Mouse (Mus musculus): Measurements from ENCODE around the gene Kcnd2. TPM values are rescaled to one million over a fixed set of nuclear protein-coding genes. Genes with fewer than 3 reads are reported as not detected.
A peak's percentile ranks its signal among the peaks of the same experiment; 100 is the strongest.

The Kcnd2 gene
- polyA plus RNA-seq, 1 experiment from 2014 or later: 29.5 TPM

DNA sequence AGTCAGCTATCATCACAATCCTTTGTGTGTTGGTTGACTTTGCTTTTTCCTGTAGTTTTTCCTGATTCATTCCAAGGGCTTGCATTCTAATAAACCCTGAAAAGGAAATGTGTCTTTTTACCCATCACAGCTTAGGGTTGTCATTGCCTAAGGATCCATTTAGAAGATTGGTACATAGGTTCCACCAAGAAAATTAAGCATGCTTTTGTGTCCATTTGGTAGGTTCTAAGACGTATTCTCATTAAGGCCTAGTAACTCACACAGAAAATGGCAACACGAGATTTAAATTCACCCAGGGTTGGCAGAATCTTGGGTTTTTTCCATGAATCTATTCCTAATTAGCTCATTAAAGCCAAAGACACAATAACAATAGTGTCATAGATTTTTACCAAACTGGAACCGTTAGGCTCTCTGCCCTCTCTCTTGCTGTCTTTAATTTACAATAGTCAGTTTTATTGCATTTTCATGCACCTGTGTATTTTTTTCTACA is 477.6 kb downstream of the Kcnd2 start:
- no peaks in the 10 kb centered on the region for H3K27me3 ChIP-seq (ENCODE audit: control insufficient read depth, insufficient read depth, low read depth, low read length)
- ATAC-seq: no peak
- no peaks in the 10 kb centered on the region for H3K4me1 ChIP-seq (ENCODE audit: control insufficient read depth, insufficient read depth, low read length)
- no peak overlapping the region for H3K4me2 ChIP-seq (ENCODE audit: low read length)
- no peaks in the 10 kb centered on the region for H3K36me3 ChIP-seq (ENCODE audit: control insufficient read depth, insufficient read depth, low read length)
- H3K4me3 ChIP-seq (ENCODE audit: low read depth, low read length): no peak overlapping the region
- H3K9ac ChIP-seq (ENCODE audit: low read depth, low read length): no peak overlapping the region
- H3K27ac ChIP-seq (ENCODE audit: low read length): no peak overlapping the region
- no peaks in the 10 kb centered on the region for H3K9me3 ChIP-seq (replicated peaks; ENCODE audit: control insufficient read depth, low read length, poor library complexity, severe bottlenecking)
- 81% methylated on average over 3 of the region's 3 CpGs for WGBS

GRCm38 (mm10) chr6:21697641-21698040 is 482.3 kb downstream of the Kcnd2 start:
- Histone ChIP-seq H3K4me1 (ENCODE audit: control insufficient read depth, insufficient read depth, low read length) (no peaks in the 10 kb centered on the region), H3K36me3 (ENCODE audit: control insufficient read depth, insufficient read depth, low read length) (no peaks in the 10 kb centered on the region), H3K27me3 (ENCODE audit: control insufficient read depth, insufficient read depth, low read depth, low read length) (no peaks in the 10 kb centered on the region), H3K4me3 (ENCODE audit: low read depth, low read length) (no peak overlapping the region), H3K4me2 (ENCODE audit: low read length) (no peak overlapping the region), H3K27ac (ENCODE audit: low read length) (no peak overlapping the region), H3K9ac (ENCODE audit: low read depth, low read length) (no peak overlapping the region), H3K9me3 (replicated peaks; ENCODE audit: control insufficient read depth, low read length, poor library complexity, severe bottlenecking) (no peaks in the 10 kb centered on the region)
- no peak for ATAC-seq
- WGBS: 56% methylated on average over 3 of the region's 3 CpGs

DNA sequence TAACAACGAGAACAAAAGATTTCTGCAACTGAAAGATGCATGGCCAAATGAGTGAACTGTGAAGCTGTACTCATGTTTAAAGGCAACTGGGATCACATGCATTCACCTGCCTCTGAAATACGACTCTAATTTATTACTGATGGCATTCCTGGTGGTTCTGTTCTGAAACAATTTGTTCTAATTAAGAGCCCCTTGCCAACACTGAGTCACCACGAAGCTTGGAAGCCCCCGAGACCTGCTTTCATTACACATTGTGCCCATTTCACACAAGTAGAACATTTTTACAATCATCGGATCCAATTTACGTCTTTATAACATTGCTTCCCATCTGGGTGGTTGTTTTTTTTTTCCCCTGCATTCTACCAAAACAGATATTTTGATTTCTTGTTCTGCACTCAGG is 485.8 kb downstream of the Kcnd2 start:
- no peak overlapping the region for H3K4me3 ChIP-seq (ENCODE audit: low read depth, low read length)
- no peaks in the 10 kb centered on the region for H3K36me3 ChIP-seq (ENCODE audit: control insufficient read depth, insufficient read depth, low read length)
- no peak for ATAC-seq
- H3K9me3 ChIP-seq (replicated peaks; ENCODE audit: control insufficient read depth, low read length, poor library complexity, severe bottlenecking): no peaks in the 10 kb centered on the region
- no peak overlapping the region for H3K4me2 ChIP-seq (ENCODE audit: low read length)
- H3K27ac ChIP-seq (ENCODE audit: low read length): no peak overlapping the region
- WGBS: 81% methylated on average over 6 of the region's 6 CpGs
- H3K9ac ChIP-seq (ENCODE audit: low read depth, low read length): no peak overlapping the region
- no peaks in the 10 kb centered on the region for H3K4me1 ChIP-seq (ENCODE audit: control insufficient read depth, insufficient read depth, low read length)
- no peaks in the 10 kb centered on the region for H3K27me3 ChIP-seq (ENCODE audit: control insufficient read depth, insufficient read depth, low read depth, low read length)

DNA sequence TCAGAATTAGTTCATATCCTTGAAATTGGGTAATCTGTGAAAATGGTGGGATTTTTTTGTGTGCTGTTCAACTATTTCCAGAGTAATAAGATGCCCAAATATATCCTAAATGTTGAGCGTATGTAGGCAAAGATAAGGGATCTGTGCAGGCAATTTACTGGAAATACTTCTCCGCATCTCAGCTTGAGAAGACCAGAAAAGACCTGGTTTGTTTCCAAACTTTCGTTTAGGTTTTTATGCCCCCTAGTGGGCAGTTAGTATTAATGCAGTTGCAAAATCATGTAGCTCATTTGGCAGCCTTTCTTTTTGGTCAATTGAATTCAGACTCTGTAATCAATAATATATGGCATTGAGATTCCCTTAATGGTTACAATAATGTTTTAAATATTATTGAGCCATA is 493.9 kb downstream of the Kcnd2 start:
- Histone ChIP-seq H3K36me3 (ENCODE audit: control insufficient read depth, insufficient read depth, low read length) (no peaks in the 10 kb centered on the region), H3K9ac (ENCODE audit: low read depth, low read length) (no peak overlapping the region), H3K9me3 (replicated peaks; ENCODE audit: control insufficient read depth, low read length, poor library complexity, severe bottlenecking) (no peaks in the 10 kb centered on the region), H3K4me2 (ENCODE audit: low read length) (no peak overlapping the region), H3K4me1 (ENCODE audit: control insufficient read depth, insufficient read depth, low read length) (no peaks in the 10 kb centered on the region), H3K4me3 (ENCODE audit: low read depth, low read length) (no peak overlapping the region), H3K27ac (ENCODE audit: low read length) (no peak overlapping the region), H3K27me3 (ENCODE audit: control insufficient read depth, insufficient read depth, low read depth, low read length) (no peaks in the 10 kb centered on the region)
- 0 out of 2 replicates have a peak, but pooled peaks have one; percentile 56 for ATAC-seq
- WGBS: 16% methylated on average over 3 of the region's 3 CpGs

- no peak overlapping the region for H3K4me2 ChIP-seq (ENCODE audit: low read length)
- H3K4me3 ChIP-seq (ENCODE audit: low read depth, low read length): no peak overlapping the region
- H3K9ac ChIP-seq (ENCODE audit: low read depth, low read length): no peak overlapping the region
- H3K36me3 ChIP-seq (ENCODE audit: control insufficient read depth, insufficient read depth, low read length): no peaks in the 10 kb centered on the region
- no peak overlapping the region for H3K27ac ChIP-seq (ENCODE audit: low read length)
- H3K9me3 ChIP-seq (replicated peaks; ENCODE audit: control insufficient read depth, low read length, poor library complexity, severe bottlenecking): no peaks in the 10 kb centered on the region
- 46% methylated on average over 1 of the region's 1 CpGs for WGBS
- H3K4me1 ChIP-seq (ENCODE audit: control insufficient read depth, insufficient read depth, low read length): no peaks in the 10 kb centered on the region
- H3K27me3 ChIP-seq (ENCODE audit: control insufficient read depth, insufficient read depth, low read depth, low read length): no peaks in the 10 kb centered on the region
- no peak for ATAC-seq
These were observed 503.8 kb downstream of the Kcnd2 start for GRCm38 (mm10) chr6:21719121-21719520.

GRCm38 (mm10) chr6:21722238-21722637 is 506.9 kb downstream of the Kcnd2 start:
- WGBS: 88% methylated on average over 10 of the region's 10 CpGs
- Histone ChIP-seq H3K4me2 (ENCODE audit: low read length) (no peak overlapping the region), H3K27ac (ENCODE audit: low read length) (no peak overlapping the region)

GRCm38 (mm10) chr6:21740606-21741005 is 525.3 kb downstream of the Kcnd2 start:
- H3K36me3 ChIP-seq (ENCODE audit: control insufficient read depth, insufficient read depth, low read length): no peaks in the 10 kb centered on the region
- H3K4me1 ChIP-seq (ENCODE audit: control insufficient read depth, insufficient read depth, low read length): no peaks in the 10 kb centered on the region
- no peak overlapping the region for H3K4me2 ChIP-seq (ENCODE audit: low read length)
- no peaks in the 10 kb centered on the region for H3K9me3 ChIP-seq (replicated peaks; ENCODE audit: control insufficient read depth, low read length, poor library complexity, severe bottlenecking)
- ATAC-seq: no peak
- no peak overlapping the region for H3K9ac ChIP-seq (ENCODE audit: low read depth, low read length)
- no peak overlapping the region for H3K4me3 ChIP-seq (ENCODE audit: low read depth, low read length)
- H3K27me3 ChIP-seq (ENCODE audit: control insufficient read depth, insufficient read depth, low read depth, low read length): no peaks in the 10 kb centered on the region
- WGBS: 54% methylated on average over 2 of the region's 2 CpGs
- H3K27ac ChIP-seq (ENCODE audit: low read length): no peak overlapping the region

More at GRCm38 (mm10) chr6:21722238-21722637, 506.9 kb downstream of the Kcnd2 start:
- H3K9ac ChIP-seq (ENCODE audit: low read depth, low read length): no peak overlapping the region
- H3K4me3 ChIP-seq (ENCODE audit: low read depth, low read length): no peak overlapping the region
- no peak for ATAC-seq
- no peaks in the 10 kb centered on the region for H3K36me3 ChIP-seq (ENCODE audit: control insufficient read depth, insufficient read depth, low read length)
- H3K4me1 ChIP-seq (ENCODE audit: control insufficient read depth, insufficient read depth, low read length): no peaks in the 10 kb centered on the region
- H3K27me3 ChIP-seq (ENCODE audit: control insufficient read depth, insufficient read depth, low read depth, low read length): no peaks in the 10 kb centered on the region
- no peaks in the 10 kb centered on the region for H3K9me3 ChIP-seq (replicated peaks; ENCODE audit: control insufficient read depth, low read length, poor library complexity, severe bottlenecking)

- Histone ChIP-seq H3K27ac (ENCODE audit: low read length) (no peak overlapping the region), H3K4me2 (ENCODE audit: low read length) (no peak overlapping the region), H3K27me3 (ENCODE audit: control insufficient read depth, insufficient read depth, low read depth, low read length) (no peaks in the 10 kb centered on the region), H3K36me3 (ENCODE audit: control insufficient read depth, insufficient read depth, low read length) (no peaks in the 10 kb centered on the region), H3K9me3 (replicated peaks; ENCODE audit: control insufficient read depth, low read length, poor library complexity, severe bottlenecking) (no peaks in the 10 kb centered on the region), H3K4me3 (ENCODE audit: low read depth, low read length) (no peak overlapping the region), H3K4me1 (ENCODE audit: control insufficient read depth, insufficient read depth, low read length) (no peaks in the 10 kb centered on the region), H3K9ac (ENCODE audit: low read depth, low read length) (no peak overlapping the region)
- WGBS: 77% methylated on average over 3 of the region's 3 CpGs
- no peak for ATAC-seq
These were observed 529.4 kb downstream of the Kcnd2 start for GRCm38 (mm10) chr6:21744615-21745266.

GRCm38 (mm10) chr6:21747536-21747935 is 532.2 kb downstream of the Kcnd2 start:
- Histone ChIP-seq H3K36me3 (ENCODE audit: control insufficient read depth, insufficient read depth, low read length) (no peaks in the 10 kb centered on the region), H3K27ac (ENCODE audit: low read length) (no peak overlapping the region), H3K9ac (ENCODE audit: low read depth, low read length) (no peak overlapping the region), H3K4me2 (ENCODE audit: low read length) (no peak overlapping the region), H3K4me3 (ENCODE audit: low read depth, low read length) (no peak overlapping the region), H3K9me3 (replicated peaks; ENCODE audit: control insufficient read depth, low read length, poor library complexity, severe bottlenecking) (no peaks in the 10 kb centered on the region), H3K4me1 (ENCODE audit: control insufficient read depth, insufficient read depth, low read length) (no peaks in the 10 kb centered on the region), H3K27me3 (ENCODE audit: control insufficient read depth, insufficient read depth, low read depth, low read length) (no peaks in the 10 kb centered on the region)
- 60% methylated on average over 1 of the region's 1 CpGs for WGBS
- ATAC-seq: no peak
